Mouse (Mus musculus) layer of hippocampus, postnatal 14 days (tissue): ENCODE measurements around the gene Edf1. TPM values are rescaled to one million over a fixed set of nuclear protein-coding genes. Genes with fewer than 3 reads are reported as not detected.

Experiments
- total RNA-seq, 2 experiments: library from RNA; stranded (reverse); gene quantifications; 2 replicates each; pipeline ENCODE4 v1.2.3; 2021

The Edf1 gene
- total RNA-seq, 2 experiments from 2014 or later: 214 to 226 TPM

Other genes starting within 250 kb of the Edf1 start
- gene Grin1, start 238.7 kb upstream of the Edf1 start, total RNA-seq: 100 to 1,000 TPM; 419 to 451 TPM
- gene Man1b1, start 225.5 kb upstream of the Edf1 start, total RNA-seq: 10 to 100 TPM; 49.0 to 59.9 TPM
- 10 to 100 TPM; 24.7 to 29.4 TPM for gene Dpp7, start 201.5 kb upstream of the Edf1 start, total RNA-seq
- 10 to 100 TPM in 1 of 2 experiments, 1 to 10 TPM in 1; 9.2 to 11.8 TPM for gene Uap1l1, start 192.2 kb upstream of the Edf1 start, total RNA-seq
- 10 to 100 TPM; 11.9 to 15.3 TPM for gene Sapcd2, start 185.5 kb upstream of the Edf1 start, total RNA-seq
- gene Entpd2, start 162.0 kb upstream of the Edf1 start, total RNA-seq: 10 to 100 TPM; 22.3 to 23.4 TPM
- gene Npdc1, start 158.5 kb upstream of the Edf1 start, total RNA-seq: 100 to 1,000 TPM; 402 to 418 TPM
- under 1 TPM; 0.31 to 0.81 TPM for gene Fut7, start 134.6 kb upstream of the Edf1 start, total RNA-seq
- 100 to 1,000 TPM; 140 to 141 TPM for gene Abca2, start 129.1 kb upstream of the Edf1 start, total RNA-seq
- under 1 TPM in 1 of 2 experiments, not detected in 1; 0.58 TPM for gene Clic3, start 101.0 kb upstream of the Edf1 start, total RNA-seq
- gene Paxx, start 96.8 kb upstream of the Edf1 start, total RNA-seq: 10 to 100 TPM; 52.1 to 57.7 TPM
- gene Ptgds, start 87.8 kb upstream of the Edf1 start, total RNA-seq: 100 to 1,000 TPM; 234 to 420 TPM
- gene Lcn12, start 63.9 kb upstream of the Edf1 start, total RNA-seq: not detected
- gene Fbxw5, start 57.1 kb upstream of the Edf1 start, total RNA-seq: 100 to 1,000 TPM; 130 to 134 TPM
- 1 to 10 TPM; 1.5 to 1.7 TPM for gene C8g, start 56.1 kb upstream of the Edf1 start, total RNA-seq
- gene Traf2, start 10.9 kb upstream of the Edf1 start, total RNA-seq: 10 to 100 TPM in 1 of 2 experiments, 1 to 10 TPM in 1; 9.8 to 11.1 TPM
- gene Mamdc4, start 17.0 kb downstream of the Edf1 start, total RNA-seq: 1 to 10 TPM; 1.7 to 2.6 TPM
- 10 to 100 TPM; 81.2 to 83.8 TPM for gene Phpt1, start 17.4 kb downstream of the Edf1 start, total RNA-seq
- 100 to 1,000 TPM in 1 of 2 experiments, 10 to 100 TPM in 1; 99.8 to 103 TPM for gene Ajm1, start 23.9 kb downstream of the Edf1 start, total RNA-seq
- 100 to 1,000 TPM; 105 to 107 TPM for gene Rabl6, start 50.7 kb downstream of the Edf1 start, total RNA-seq
- gene Ccdc183, start 59.8 kb downstream of the Edf1 start, total RNA-seq: not detected
- 10 to 100 TPM; 25.0 TPM for gene Tmem141, start 64.2 kb downstream of the Edf1 start, total RNA-seq
- gene Fcna, start 70.2 kb downstream of the Edf1 start, total RNA-seq: 1 to 10 TPM; 1.0 to 1.4 TPM
- not detected for gene Lcn8, start 95.3 kb downstream of the Edf1 start, total RNA-seq
- not detected for gene Lcn5, start 100.1 kb downstream of the Edf1 start, total RNA-seq
- gene Lcn6, start 118.9 kb downstream of the Edf1 start, total RNA-seq: not detected
- gene Lcn10, start 124.9 kb downstream of the Edf1 start, total RNA-seq: not detected
- gene Obp2a, start 142.2 kb downstream of the Edf1 start, total RNA-seq: not detected
- 10 to 100 TPM; 80.9 to 82.5 TPM for gene Bmyc, start 148.9 kb downstream of the Edf1 start, total RNA-seq
- gene Obp2b, start 179.2 kb downstream of the Edf1 start, total RNA-seq: not detected
- gene Lcn3, start 207.7 kb downstream of the Edf1 start, total RNA-seq: not detected
- not detected for gene Lcn11, start 219.2 kb downstream of the Edf1 start, total RNA-seq
- not detected for gene Gm13539, start 224.4 kb downstream of the Edf1 start, total RNA-seq